Mouse (Mus musculus): ENCODE measurements around the gene Slc31a1. TPM values are rescaled to one million over a fixed set of nuclear protein-coding genes. Genes with fewer than 3 reads are reported as not detected.

Gene Slc31a1
- polyA plus RNA-seq, 1 experiment from 2014 or later, result 44.2 TPM

DNA sequence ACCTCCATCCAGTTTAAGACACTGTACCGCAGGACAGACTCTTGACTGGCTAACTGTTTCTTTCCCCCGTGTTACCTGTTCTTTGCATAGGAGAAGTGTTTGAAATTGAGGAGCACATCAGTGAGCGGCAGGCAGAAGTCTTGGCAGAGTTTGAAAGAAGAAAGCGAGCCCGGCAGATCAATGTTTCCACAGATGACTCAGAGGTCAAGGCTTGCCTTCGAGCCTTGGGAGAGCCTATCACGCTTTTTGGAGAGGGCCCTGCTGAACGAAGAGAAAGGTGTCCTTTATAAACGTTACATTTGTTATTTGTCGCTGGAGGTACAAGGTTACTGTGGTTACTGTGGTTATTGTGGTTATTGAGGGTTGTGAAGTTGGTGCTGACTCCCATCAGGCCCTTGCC, 51.1 kb downstream of the Slc31a1 start:
- no peak for ATAC-seq (ENCODE audit: low FRiP score)
- H3K36me3 ChIP-seq, result peaks cover 54% of the 10 kb centered on the region

GRCm38 (mm10) chr4:62418448-62418847, 57.9 kb downstream of the Slc31a1 start:
- 90% methylated on average over 8 of the region's 8 CpGs for WGBS

More for the DNA sequence above, 51.1 kb downstream of the Slc31a1 start:
- Histone ChIP-seq H3K9ac (no peak overlapping the region), H3K27me3 (no peaks in the 10 kb centered on the region), H3K27ac (no peak overlapping the region), H3K4me3 (no peak overlapping the region), H3K4me1 (replicated peaks) (peaks cover 22% of the 10 kb centered on the region), H3K4me2 (no peak overlapping the region), H3K9me3 (no peaks in the 10 kb centered on the region)
- 95% methylated on average over 10 of the region's 10 CpGs for WGBS

GRCm38 (mm10) chr4:62419091-62419490, 58.6 kb downstream of the Slc31a1 start:
- 99% methylated on average over 6 of the region's 6 CpGs for WGBS
- Histone ChIP-seq H3K4me1 (replicated peaks) (no peaks in the 10 kb centered on the region), H3K36me3 (peaks cover 100% of the 10 kb centered on the region), H3K27me3 (no peaks in the 10 kb centered on the region), H3K9me3 (no peaks in the 10 kb centered on the region), H3K27ac (no peak overlapping the region), H3K4me2 (no peak overlapping the region), H3K9ac (no peak overlapping the region), H3K4me3 (no peak overlapping the region)
- no peak for ATAC-seq (ENCODE audit: low FRiP score)

More at GRCm38 (mm10) chr4:62418448-62418847, 57.9 kb downstream of the Slc31a1 start:
- Histone ChIP-seq H3K36me3 (peaks cover 100% of the 10 kb centered on the region), H3K4me2 (no peak overlapping the region), H3K27me3 (no peaks in the 10 kb centered on the region), H3K4me1 (replicated peaks) (no peaks in the 10 kb centered on the region), H3K9me3 (no peaks in the 10 kb centered on the region), H3K9ac (no peak overlapping the region), H3K4me3 (no peak overlapping the region), H3K27ac (no peak overlapping the region)
- ATAC-seq (ENCODE audit: low FRiP score), result no peak

GRCm38 (mm10) chr4:62425891-62426290, 65.4 kb downstream of the Slc31a1 start:
- no peaks in the 10 kb centered on the region for H3K4me1 ChIP-seq (replicated peaks)
- H3K36me3 ChIP-seq, result peaks cover 53% of the 10 kb centered on the region
- H3K27me3 ChIP-seq, result no peaks in the 10 kb centered on the region
- no peak overlapping the region for H3K27ac ChIP-seq
- H3K4me3 ChIP-seq, result no peak overlapping the region
- no peak overlapping the region for H3K4me2 ChIP-seq
- H3K9me3 ChIP-seq, result no peaks in the 10 kb centered on the region
- no peak overlapping the region for H3K9ac ChIP-seq
- ATAC-seq (ENCODE audit: low FRiP score), result no peak
- WGBS, result 98% methylated on average over 4 of the region's 4 CpGs

GRCm38 (mm10) chr4:62427978-62428758, 67.6 kb downstream of the Slc31a1 start:
- Histone ChIP-seq H3K9me3 (no peaks in the 10 kb centered on the region), H3K4me2 (no peak overlapping the region), H3K4me3 (no peak overlapping the region), H3K27ac (no peak overlapping the region), H3K4me1 (replicated peaks) (no peaks in the 10 kb centered on the region), H3K27me3 (no peaks in the 10 kb centered on the region), H3K36me3 (peaks cover 30% of the 10 kb centered on the region), H3K9ac (no peak overlapping the region)
- 0 out of 2 replicates have a peak, but pooled peaks have one; percentile 36 for ATAC-seq (ENCODE audit: low FRiP score)
- 83% methylated on average over 17 of the region's 17 CpGs for WGBS

- H3K27ac ChIP-seq, result no peak overlapping the region
- WGBS, result 91% methylated on average over 9 of the region's 9 CpGs
- H3K27me3 ChIP-seq, result no peaks in the 10 kb centered on the region
- no peak for ATAC-seq (ENCODE audit: low FRiP score)
- no peaks in the 10 kb centered on the region for H3K4me1 ChIP-seq (replicated peaks)
- H3K36me3 ChIP-seq, result peaks cover 19% of the 10 kb centered on the region
- no peak overlapping the region for H3K9ac ChIP-seq
- no peak overlapping the region for H3K4me2 ChIP-seq
- H3K4me3 ChIP-seq, result no peak overlapping the region
- H3K9me3 ChIP-seq, result no peaks in the 10 kb centered on the region
Measured at GRCm38 (mm10) chr4:62429616-62430015, 69.1 kb downstream of the Slc31a1 start.

DNA sequence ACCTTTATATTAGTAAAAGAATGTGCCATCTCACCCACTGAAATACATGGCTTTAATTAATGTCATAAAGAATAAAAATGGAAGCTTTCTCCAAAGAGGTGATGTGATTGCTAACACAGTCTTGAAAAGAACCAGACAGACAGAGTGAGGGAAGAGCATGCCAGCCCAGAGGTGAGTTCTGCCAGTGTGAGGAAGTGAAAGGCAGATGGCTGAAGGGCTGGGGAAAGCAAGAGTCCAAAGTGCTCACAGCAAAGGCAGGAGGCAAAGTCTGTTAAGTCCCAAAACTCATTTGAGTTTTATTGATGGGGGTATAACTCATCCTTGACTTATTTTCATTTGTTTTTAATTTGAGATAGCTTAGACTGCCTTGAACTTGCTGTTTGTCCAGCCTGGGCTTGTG, 70.2 kb downstream of the Slc31a1 start:
- peaks cover 8% of the 10 kb centered on the region for H3K36me3 ChIP-seq
- no peak overlapping the region for H3K4me3 ChIP-seq
- no peak overlapping the region for H3K9ac ChIP-seq
- no peaks in the 10 kb centered on the region for H3K9me3 ChIP-seq
- no peaks in the 10 kb centered on the region for H3K27me3 ChIP-seq
- H3K4me2 ChIP-seq, result no peak overlapping the region
- H3K4me1 ChIP-seq (replicated peaks), result no peaks in the 10 kb centered on the region
- H3K27ac ChIP-seq, result no peak overlapping the region
- no peak for ATAC-seq (ENCODE audit: low FRiP score)

GRCm38 (mm10) chr4:62431522-62431921, 71.0 kb downstream of the Slc31a1 start:
- H3K4me1 ChIP-seq (replicated peaks), result no peaks in the 10 kb centered on the region
- H3K36me3 ChIP-seq, result peaks cover 3% of the 10 kb centered on the region; the same call in 1 of the 2 replicates
- no peaks in the 10 kb centered on the region for H3K27me3 ChIP-seq
- no peak for ATAC-seq (ENCODE audit: low FRiP score)
- 88% methylated on average over 4 of the region's 4 CpGs for WGBS
- H3K4me2 ChIP-seq, result no peak overlapping the region
- no peak overlapping the region for H3K4me3 ChIP-seq
- no peak overlapping the region for H3K27ac ChIP-seq
- no peak overlapping the region for H3K9ac ChIP-seq
- H3K9me3 ChIP-seq, result no peaks in the 10 kb centered on the region

GRCm38 (mm10) chr4:62433939-62434870, 73.7 kb downstream of the Slc31a1 start:
- Histone ChIP-seq H3K27me3 (no peaks in the 10 kb centered on the region), H3K9me3 (no peaks in the 10 kb centered on the region)
- WGBS, result 77% methylated on average over 7 of the region's 7 CpGs

GRCm38 (mm10) chr4:62435081-62435480, 74.6 kb downstream of the Slc31a1 start, which contains the start of gene Rnf183:
TSS of gene Rnf183 (minus strand) at chr4:62435252.
- H3K4me1 ChIP-seq (replicated peaks), result no peaks in the 10 kb centered on the region
- no peak within 1 kb of the TSS for H3K4me2 ChIP-seq
- H3K4me3 ChIP-seq, result no peak within 1 kb of the TSS
- no peaks in the 10 kb centered on the region for H3K36me3 ChIP-seq
- no peak for ATAC-seq (ENCODE audit: low FRiP score)
- H3K27me3 ChIP-seq, result no peaks in the 10 kb centered on the region
- 85% methylated on average over 6 of the region's 6 CpGs for WGBS
- no peak within 1 kb of the TSS for H3K27ac ChIP-seq
- no peak within 1 kb of the TSS for H3K9ac ChIP-seq
- H3K9me3 ChIP-seq, result no peaks in the 10 kb centered on the region

More at GRCm38 (mm10) chr4:62433939-62434870, 73.7 kb downstream of the Slc31a1 start:
- no peak overlapping the region for H3K4me3 ChIP-seq
- no peak overlapping the region for H3K27ac ChIP-seq
- H3K4me1 ChIP-seq (replicated peaks), result no peaks in the 10 kb centered on the region
- no peaks in the 10 kb centered on the region for H3K36me3 ChIP-seq
- H3K4me2 ChIP-seq, result no peak overlapping the region
- no peak for ATAC-seq (ENCODE audit: low FRiP score)
- no peak overlapping the region for H3K9ac ChIP-seq

DNA sequence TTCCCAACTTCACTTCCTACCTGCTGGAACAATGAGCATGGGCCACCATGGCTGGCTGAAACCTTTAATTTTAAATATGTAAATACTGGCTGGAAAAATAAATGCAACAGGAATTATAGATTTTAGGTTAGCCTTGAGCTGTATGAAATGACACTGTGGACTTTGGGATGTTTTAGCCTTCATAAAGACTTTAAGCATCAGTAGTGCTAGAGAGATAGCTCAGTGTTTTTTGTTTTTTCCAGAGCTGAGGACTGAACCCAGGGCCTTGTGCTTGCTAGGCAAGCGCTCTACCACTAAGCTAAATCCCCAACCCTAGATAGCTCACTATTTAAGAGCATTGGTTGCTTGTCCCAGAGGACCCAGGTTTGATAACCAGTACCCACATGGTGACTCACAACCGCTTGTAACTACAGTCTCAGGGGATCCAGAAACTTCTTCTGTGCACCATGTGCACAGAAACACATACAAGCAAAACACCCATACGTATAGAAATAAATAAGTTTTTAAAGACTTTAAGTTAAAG, 76.8 kb downstream of the Slc31a1 start:
- no peak overlapping the region for H3K4me3 ChIP-seq
- no peak overlapping the region for H3K4me2 ChIP-seq
- H3K4me1 ChIP-seq (replicated peaks), result no peaks in the 10 kb centered on the region
- H3K27me3 ChIP-seq, result no peaks in the 10 kb centered on the region
- H3K27ac ChIP-seq, result no peak overlapping the region
- H3K9ac ChIP-seq, result no peak overlapping the region
- ATAC-seq (ENCODE audit: low FRiP score), result no peak
- H3K36me3 ChIP-seq, result no peaks in the 10 kb centered on the region
- no peaks in the 10 kb centered on the region for H3K9me3 ChIP-seq
- 88% methylated on average over 3 of the region's 3 CpGs for whole genome bisulfite sequencing

DNA sequence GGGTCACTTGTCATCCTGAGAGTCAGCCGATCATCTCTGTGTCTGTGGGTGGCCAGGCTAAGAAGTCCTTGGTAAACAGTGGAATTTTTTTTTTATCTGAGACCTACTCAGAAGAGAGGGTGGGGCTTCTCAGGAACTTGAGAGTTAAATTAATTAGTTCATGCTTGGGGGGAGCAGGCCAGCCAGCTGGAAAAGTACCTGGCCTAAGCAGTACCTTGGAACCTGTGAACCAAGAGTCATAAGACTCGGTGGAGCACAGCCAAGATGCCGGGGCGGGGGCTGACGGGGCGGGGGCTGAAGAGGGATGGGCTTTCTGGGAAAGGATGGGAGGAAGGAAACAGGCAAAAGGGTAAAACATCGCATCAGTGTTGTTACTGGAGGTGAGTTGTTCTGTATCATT, 77.3 kb downstream of the Slc31a1 start:
- H3K4me2 ChIP-seq, result no peak overlapping the region
- H3K36me3 ChIP-seq, result no peaks in the 10 kb centered on the region
- H3K9ac ChIP-seq, result no peak overlapping the region
- no peaks in the 10 kb centered on the region for H3K4me1 ChIP-seq (replicated peaks)
- H3K27ac ChIP-seq, result no peak overlapping the region
- no peak overlapping the region for H3K4me3 ChIP-seq
- no peaks in the 10 kb centered on the region for H3K27me3 ChIP-seq
- no peaks in the 10 kb centered on the region for H3K9me3 ChIP-seq
- WGBS, result 90% methylated on average over 7 of the region's 7 CpGs
- no peak for ATAC-seq (ENCODE audit: low FRiP score)

Data from hindbrain, embryonic 13.5 days (tissue).